Mouse (Mus musculus) C2C12 (cell line): ENCODE data around the gene Nek8.

Experiments used
- CTCF ChIP-seq: IDR thresholded peaks from one replicate; pipeline ENCODE4 v1.5.1; 2011; ENCODE audit not compliant: control insufficient read depth, insufficient read depth, insufficient read length
- MAX ChIP-seq: IDR thresholded peaks from one replicate; pipeline ENCODE4 v1.6.1; 2011; ENCODE audit warnings: mild to moderate bottlenecking, control low read depth
- MYOG ChIP-seq: IDR thresholded peaks from one replicate; pipeline ENCODE4 v1.6.1; 2011; ENCODE audit not compliant: control insufficient read depth, insufficient read length; ENCODE audit errors: extremely low read depth

DNA sequence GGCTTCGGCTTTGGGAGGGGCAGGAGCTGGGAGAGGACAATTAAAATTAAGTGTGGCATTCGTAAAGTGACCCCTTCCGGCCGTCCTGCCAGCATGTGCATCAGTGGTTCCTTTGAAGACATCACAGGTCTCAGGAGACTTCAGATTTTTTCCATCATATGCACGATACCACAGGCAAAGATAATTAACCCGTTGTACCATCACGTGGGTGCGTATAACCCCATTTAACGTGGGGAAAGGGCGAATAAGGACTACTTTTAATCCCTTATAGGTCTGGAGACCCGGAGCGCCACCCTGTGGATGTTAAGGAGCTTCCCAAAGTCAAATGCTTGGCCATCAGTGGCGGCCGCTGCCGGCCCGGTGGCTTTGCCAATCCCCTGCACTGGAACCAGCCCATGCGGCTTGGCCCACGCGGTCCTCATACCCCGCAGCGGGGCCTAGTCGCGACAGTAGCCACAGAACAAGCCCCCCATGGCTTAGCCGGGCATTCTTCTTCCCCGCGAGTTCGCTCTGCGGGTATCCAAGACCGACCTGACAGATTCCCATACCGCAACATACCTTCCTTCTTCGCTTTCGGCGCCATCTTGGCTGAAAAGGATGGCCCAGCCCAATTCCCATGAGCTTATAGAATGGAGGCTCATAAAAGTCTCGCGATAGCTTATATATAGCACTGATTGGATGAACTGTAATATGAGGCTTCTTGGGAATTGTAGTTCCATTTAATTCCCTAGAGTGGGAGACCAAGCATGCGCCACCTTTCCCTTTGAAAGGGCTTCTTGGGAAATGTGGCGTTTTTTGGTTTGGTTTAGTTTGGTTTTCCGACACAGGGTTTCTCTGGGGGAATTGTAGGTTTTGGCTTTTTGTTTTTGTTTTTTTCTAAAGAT is 6.7 kb upstream of the Nek8 start, which contains the start of gene Rpl23a:
- TF ChIP-seq MAX (peak; percentile 68), CTCF (no peak), MYOG (no peak)
